Mouse (Mus musculus) kidney, embryonic 16.5 days (tissue): Measurements from ENCODE around the gene Nt5dc3. TPM values are rescaled to one million over a fixed set of nuclear protein-coding genes. Genes with fewer than 3 reads are reported as not detected.

Experiments used
- ATAC-seq: fragments of 200-750 bp; cut with Nextera tagmentation; 2 replicates; pipeline ENCODE4 v1.8.0; 2017; ENCODE audit warnings: moderate TSS enrichment; ENCODE audit not compliant: low FRiP score, low TSS enrichment
- H3K27ac ChIP-seq: fragments of 300-500 bp; sonication (generic); 2 replicates; pipeline ENCODE4 v1.5.1; 2014; ENCODE audit warnings: low read length
- H3K27me3 ChIP-seq: fragments of 300-500 bp; sonication (generic); 2 replicates; pipeline ENCODE4 v1.6.1; 2014; ENCODE audit warnings: low read length, control low read depth, mixed read lengths; ENCODE audit not compliant: insufficient read depth
- H3K36me3 ChIP-seq: fragments of 300-500 bp; sonication (generic); 2 replicates; pipeline ENCODE4 v1.6.1; 2014; ENCODE audit warnings: low read length, control low read depth, mixed read lengths; ENCODE audit not compliant: insufficient read depth
- H3K4me1 ChIP-seq: fragments of 300-500 bp; sonication (generic); 2 replicates; pipeline ENCODE4 v1.6.1; 2014; ENCODE audit warnings: low read length, control low read depth, mixed read lengths; ENCODE audit not compliant: insufficient read depth
- H3K4me2 ChIP-seq: fragments of 300-500 bp; sonication (generic); replicated peaks from 2 replicates; pipeline ENCODE4 v1.6.1; 2014; ENCODE audit warnings: low read depth, low read length
- H3K4me3 ChIP-seq: fragments of 300-500 bp; sonication (generic); 2 replicates; pipeline ENCODE4 v1.5.1; 2014; ENCODE audit warnings: mild to moderate bottlenecking, low read length
- H3K9ac ChIP-seq: fragments of 300-500 bp; sonication (generic); replicated peaks from 2 replicates; pipeline ENCODE4 v1.6.1; 2014; ENCODE audit warnings: low read length
- H3K9me3 ChIP-seq: fragments of 300-500 bp; sonication (generic); 2 replicates; pipeline ENCODE4 v1.6.1; 2016; ENCODE audit warnings: low read length, control low read depth
- WGBS: fragments of 180-500 bp; shearing (Covaris S2); extraction: QIAGEN DNeasy Blood & Tissue Kit; methylation state at CpG from one replicate; pipeline ENCODE4 v1.1.7; 2014; 5-methylcytosine and 5-hydroxymethylcytosine counted together
- polyA plus RNA-seq: library from polyadenylated mRNA; unstranded; fragments of >200 nt; fragmentation: Nextera tagmentation; extraction: Ambion mirVana; gene quantifications from 2 replicates; pipeline ENCODE4 v1.2.1, GENCODE M21; 2015

The Nt5dc3 gene
- polyA plus RNA-seq, 1 experiment from 2014 or later: 1.4 TPM

DNA sequence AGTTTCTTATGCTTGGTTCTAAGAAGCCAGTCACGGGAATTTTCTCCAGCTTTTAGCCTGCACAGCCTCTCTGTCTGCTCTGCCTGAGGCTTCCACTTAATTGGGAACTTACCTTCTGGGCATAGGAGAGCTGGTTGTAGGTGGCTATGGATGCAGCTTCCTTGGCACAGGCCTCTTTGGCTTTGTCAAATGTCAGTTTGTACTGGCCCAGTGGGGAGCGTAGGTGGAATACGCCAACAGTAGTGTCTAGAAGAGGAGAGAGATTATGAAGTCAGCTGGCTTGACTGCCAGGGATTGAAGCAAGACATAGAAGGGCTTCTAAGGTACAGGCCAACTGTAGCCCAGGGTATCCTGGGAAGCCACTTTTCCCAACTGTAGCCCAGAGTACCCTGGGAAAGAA, 74.6 kb downstream of the Nt5dc3 start:
- H3K9me3 ChIP-seq: no peaks in the 10 kb centered on the region
- ATAC-seq: no peak

DNA sequence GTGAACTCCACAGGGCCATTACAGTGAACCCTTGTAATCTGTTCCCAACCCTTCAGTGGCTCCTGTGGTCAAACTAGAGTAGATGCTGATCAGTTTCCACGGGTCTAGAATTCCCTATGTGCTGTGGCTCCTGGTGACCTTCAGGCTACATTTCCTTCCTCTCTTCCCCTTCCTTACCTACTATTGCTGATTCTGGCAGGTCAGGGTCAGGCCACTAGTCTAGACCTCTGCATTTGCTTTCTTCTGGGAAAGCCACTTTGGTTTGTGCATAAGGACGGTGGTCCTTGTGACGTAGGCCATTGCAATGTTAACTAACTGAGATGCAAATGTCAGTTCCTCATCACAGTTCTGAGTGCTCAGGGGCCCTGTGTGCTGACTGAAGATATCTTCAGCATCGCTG, 81.6 kb downstream of the Nt5dc3 start:
- no peak for ATAC-seq
- Histone ChIP-seq H3K9me3 (no peaks in the 10 kb centered on the region), H3K36me3 (no peaks in the 10 kb centered on the region), H3K4me3 (no peak overlapping the region), H3K27ac (no peak overlapping the region), H3K4me2 (no peak overlapping the region), H3K9ac (no peak overlapping the region), H3K4me1 (no peaks in the 10 kb centered on the region), H3K27me3 (no peaks in the 10 kb centered on the region)
- WGBS: 75% methylated on average over 4 of the region's 4 CpGs

More for the DNA sequence above, 74.6 kb downstream of the Nt5dc3 start:
- Histone ChIP-seq H3K4me3 (no peak overlapping the region), H3K27ac (no peak overlapping the region), H3K9ac (no peak overlapping the region), H3K27me3 (no peaks in the 10 kb centered on the region), H3K36me3 (no peaks in the 10 kb centered on the region), H3K4me2 (no peak overlapping the region), H3K4me1 (no peaks in the 10 kb centered on the region)
- 89% methylated on average over 3 of the region's 3 CpGs for WGBS

DNA sequence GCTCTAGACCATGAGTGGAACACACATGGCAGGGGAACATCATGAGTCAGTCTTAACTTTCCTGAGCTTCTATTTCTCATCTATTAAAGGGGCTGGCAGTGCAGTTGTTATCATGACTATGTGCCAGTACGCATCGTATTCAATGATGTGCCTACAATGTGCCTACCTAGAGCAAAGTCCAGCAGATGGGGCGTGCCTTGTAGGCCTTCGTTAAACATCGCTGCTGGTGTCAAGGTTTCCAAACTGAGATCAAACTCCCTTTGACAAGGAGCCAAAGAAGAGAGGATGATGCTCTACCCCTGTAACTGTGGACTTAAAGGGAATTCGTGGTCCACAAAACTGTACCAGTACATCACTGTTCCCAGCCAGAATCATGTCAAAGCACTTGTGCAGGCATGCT, 83.7 kb downstream of the Nt5dc3 start:
- Histone ChIP-seq H3K36me3 (no peaks in the 10 kb centered on the region), H3K27me3 (no peaks in the 10 kb centered on the region), H3K4me2 (no peak overlapping the region), H3K9me3 (no peaks in the 10 kb centered on the region), H3K4me3 (no peak overlapping the region), H3K27ac (no peak overlapping the region), H3K4me1 (no peaks in the 10 kb centered on the region), H3K9ac (no peak overlapping the region)
- 86% methylated on average over 6 of the region's 6 CpGs for WGBS
- no peak for ATAC-seq

DNA sequence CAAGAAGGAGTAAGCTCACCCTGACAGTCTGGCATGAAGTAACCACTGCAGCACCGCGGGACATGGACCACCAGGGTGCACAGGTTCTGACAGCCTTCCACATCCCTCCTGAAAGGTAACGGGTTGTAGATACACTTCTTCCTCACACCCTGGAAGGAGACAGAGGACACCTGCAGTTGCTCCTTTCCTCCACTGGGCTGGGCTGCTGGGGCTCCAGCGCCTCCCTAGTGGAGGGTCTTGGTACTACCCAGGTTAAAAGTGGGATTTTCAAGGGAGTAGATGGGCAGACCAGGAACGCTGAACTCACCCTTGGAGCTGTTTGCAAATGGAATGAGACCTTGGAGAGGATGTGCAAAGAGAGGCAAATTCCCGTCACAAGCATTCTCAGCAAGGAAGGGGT, 84.6 kb downstream of the Nt5dc3 start:
- Histone ChIP-seq H3K9ac (no peak overlapping the region), H3K9me3 (no peaks in the 10 kb centered on the region), H3K27ac (no peak overlapping the region), H3K27me3 (no peaks in the 10 kb centered on the region), H3K4me2 (no peak overlapping the region), H3K4me1 (no peaks in the 10 kb centered on the region), H3K4me3 (no peak overlapping the region), H3K36me3 (no peaks in the 10 kb centered on the region)
- ATAC-seq: no peak
- 89% methylated on average over 6 of the region's 6 CpGs for WGBS

DNA sequence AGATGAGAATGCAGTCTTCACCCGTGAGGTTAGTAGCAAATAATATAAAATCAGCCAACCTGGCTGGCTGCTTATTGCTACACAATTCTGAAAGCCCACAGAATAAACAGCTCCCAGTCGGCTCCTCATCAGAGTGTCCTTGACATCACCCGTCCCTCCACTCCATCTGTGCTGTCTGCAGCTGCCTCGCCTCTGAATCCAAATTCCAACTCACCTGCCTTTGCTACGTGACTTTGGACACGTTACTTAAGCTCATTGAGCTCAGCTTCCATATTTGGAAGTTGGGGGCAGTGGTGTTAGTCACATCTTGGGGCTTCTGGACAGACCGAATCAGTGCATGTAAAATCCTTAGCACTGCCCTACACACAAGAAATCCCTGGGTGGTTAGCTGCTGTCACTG, 93.3 kb downstream of the Nt5dc3 start:
- Histone ChIP-seq H3K36me3 (no peaks in the 10 kb centered on the region), H3K4me3 (no peak overlapping the region), H3K9ac (no peak overlapping the region), H3K27me3 (no peaks in the 10 kb centered on the region), H3K4me2 (no peak overlapping the region), H3K27ac (no peak overlapping the region), H3K4me1 (no peaks in the 10 kb centered on the region), H3K9me3 (no peaks in the 10 kb centered on the region)
- no peak for ATAC-seq
- WGBS: 72% methylated on average over 7 of the region's 7 CpGs

DNA sequence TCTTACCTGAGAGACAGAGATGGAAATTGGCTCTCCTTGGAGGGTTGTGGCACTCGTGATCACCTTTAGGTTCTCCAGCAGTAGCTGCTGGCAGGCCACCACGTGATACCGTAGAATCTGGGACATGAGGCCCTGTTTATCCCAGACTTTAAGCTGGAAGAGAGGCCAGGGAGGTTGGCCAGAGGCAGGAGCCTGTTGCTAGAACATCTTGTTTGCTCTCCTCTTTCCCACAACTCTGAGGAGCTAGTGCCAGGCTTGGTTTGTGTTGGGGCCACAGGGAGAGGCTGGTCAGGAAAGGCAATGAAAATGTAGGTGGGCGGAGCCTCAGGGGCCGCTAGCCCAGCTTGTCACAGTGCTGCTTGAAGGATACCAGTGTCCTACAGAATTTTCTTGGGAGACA, 93.8 kb downstream of the Nt5dc3 start:
- H3K4me1 ChIP-seq: no peaks in the 10 kb centered on the region
- no peak overlapping the region for H3K27ac ChIP-seq
- H3K4me2 ChIP-seq: no peak overlapping the region
- no peak for ATAC-seq
- H3K27me3 ChIP-seq: no peaks in the 10 kb centered on the region
- no peak overlapping the region for H3K9ac ChIP-seq
- 79% methylated on average over 5 of the region's 5 CpGs for WGBS
- H3K9me3 ChIP-seq: no peaks in the 10 kb centered on the region
- H3K36me3 ChIP-seq: no peaks in the 10 kb centered on the region
- H3K4me3 ChIP-seq: no peak overlapping the region

DNA sequence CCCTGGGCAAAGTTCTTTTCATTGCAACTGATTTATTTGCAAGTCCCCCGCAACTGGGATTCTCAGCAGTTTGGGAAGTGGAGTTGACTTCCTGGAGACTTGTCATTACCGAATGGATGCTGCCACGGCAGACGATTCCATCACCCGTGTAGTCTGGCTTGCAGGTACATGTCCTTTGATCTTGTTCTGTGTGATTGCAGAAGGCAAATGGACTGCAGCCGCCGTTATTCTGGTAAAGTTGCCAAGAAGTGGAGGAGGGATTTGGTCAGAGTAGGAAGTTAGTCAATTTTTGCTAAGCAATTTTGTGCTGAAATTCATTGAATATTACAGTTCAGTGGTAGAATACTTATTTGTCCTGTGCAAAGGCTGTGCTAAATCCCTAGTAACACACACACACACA, 99.9 kb downstream of the Nt5dc3 start:
- 32% methylated on average over 7 of the region's 7 CpGs for WGBS
- H3K4me2 ChIP-seq: no peak overlapping the region
- H3K36me3 ChIP-seq: no peaks in the 10 kb centered on the region
- H3K9ac ChIP-seq: no peak overlapping the region
- H3K4me3 ChIP-seq: no peak overlapping the region
- H3K27me3 ChIP-seq: no peaks in the 10 kb centered on the region
- no peak for ATAC-seq
- H3K27ac ChIP-seq: no peak overlapping the region
- no peaks in the 10 kb centered on the region for H3K4me1 ChIP-seq
- no peaks in the 10 kb centered on the region for H3K9me3 ChIP-seq

DNA sequence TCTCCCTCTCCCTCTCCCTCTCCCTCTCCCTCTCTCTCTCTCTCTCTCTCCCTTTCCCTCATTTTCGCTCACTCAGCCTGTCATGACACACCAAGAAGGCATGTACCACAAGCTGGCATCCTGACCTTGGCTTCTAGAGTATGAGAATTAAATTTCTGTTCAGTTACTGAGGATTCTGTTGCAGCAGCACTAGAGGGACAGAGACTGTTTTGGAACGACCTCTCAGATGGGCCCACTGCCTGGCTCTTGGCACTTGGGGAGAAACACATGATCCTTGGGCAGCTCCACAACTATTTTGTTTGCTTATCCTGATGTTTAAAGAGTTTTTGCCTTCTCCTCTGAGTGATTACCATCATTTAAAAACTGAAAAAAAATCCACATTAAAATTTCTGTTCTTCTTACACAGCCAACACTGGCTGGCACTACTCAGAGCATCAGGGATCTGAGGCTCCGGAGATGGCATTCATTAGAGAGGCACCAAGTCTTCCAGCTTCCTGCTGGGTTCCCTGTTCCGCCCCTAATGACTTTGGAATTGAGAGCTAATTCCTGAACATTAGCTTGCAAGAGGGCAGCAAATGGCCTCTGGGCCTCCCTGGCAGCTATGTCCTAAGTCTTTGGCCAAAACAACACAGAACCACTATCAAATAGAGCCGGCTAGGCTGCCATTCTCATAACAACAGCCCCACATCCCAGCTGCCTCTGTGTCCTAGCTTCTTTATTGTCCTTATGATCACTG, 101.4 kb downstream of the Nt5dc3 start:
- Histone ChIP-seq H3K9me3 (no peaks in the 10 kb centered on the region), H3K27ac (no peak overlapping the region), H3K27me3 (no peaks in the 10 kb centered on the region), H3K4me2 (no peak overlapping the region), H3K4me1 (no peaks in the 10 kb centered on the region), H3K4me3 (no peak overlapping the region), H3K36me3 (no peaks in the 10 kb centered on the region), H3K9ac (no peak overlapping the region)
- WGBS: 53% methylated on average over 4 of the region's 5 CpGs
- ATAC-seq: no peak

DNA sequence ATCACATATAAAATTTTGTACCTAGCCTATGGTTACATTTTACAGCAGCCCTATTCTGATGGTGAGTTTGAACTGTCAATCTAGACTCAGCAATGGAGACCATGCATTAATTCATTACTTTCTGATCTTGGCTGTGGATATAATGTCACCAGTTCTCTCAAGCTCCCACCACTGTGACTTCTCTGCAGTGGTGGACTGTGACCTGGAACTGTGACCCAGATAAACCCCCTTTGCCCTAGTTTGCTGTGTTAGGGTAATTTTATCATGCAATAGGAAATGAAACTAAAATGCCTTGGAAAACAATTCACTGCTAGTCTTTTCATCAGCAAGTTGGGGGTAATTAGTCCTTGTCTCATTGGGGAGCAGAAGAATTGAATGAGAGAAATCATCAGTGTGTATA, 102.6 kb downstream of the Nt5dc3 start:
- Histone ChIP-seq H3K27me3 (no peaks in the 10 kb centered on the region), H3K4me2 (no peak overlapping the region), H3K27ac (no peak overlapping the region), H3K9ac (no peak overlapping the region), H3K36me3 (no peaks in the 10 kb centered on the region), H3K4me3 (no peak overlapping the region), H3K4me1 (no peaks in the 10 kb centered on the region), H3K9me3 (no peaks in the 10 kb centered on the region)
- no peak for ATAC-seq

DNA sequence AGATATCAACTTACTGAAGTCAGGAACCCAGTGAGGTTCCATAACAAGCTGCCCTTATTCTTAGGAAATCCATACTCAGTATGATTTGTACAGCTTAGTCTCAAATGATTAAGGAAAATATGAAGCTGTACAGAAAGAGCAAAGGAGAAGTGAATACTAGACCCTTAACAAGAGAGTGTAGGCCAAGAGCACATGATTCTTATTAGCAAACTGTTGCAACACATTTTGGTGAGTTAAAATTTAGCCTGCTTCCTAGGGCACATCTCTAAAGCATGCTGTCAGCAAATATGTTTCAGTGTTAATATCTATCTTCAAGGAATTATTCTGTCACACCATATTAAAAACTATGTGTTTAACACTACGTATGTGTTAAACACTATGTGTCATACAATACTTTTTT, 107.6 kb downstream of the Nt5dc3 start:
- ATAC-seq: no peak
- no peak overlapping the region for H3K27ac ChIP-seq
- WGBS: 95% methylated on average over 1 of the region's 1 CpGs

More for the DNA sequence above, 107.6 kb downstream of the Nt5dc3 start:
- Histone ChIP-seq H3K4me2 (no peak overlapping the region), H3K4me1 (no peaks in the 10 kb centered on the region), H3K36me3 (no peaks in the 10 kb centered on the region), H3K9me3 (no peaks in the 10 kb centered on the region), H3K4me3 (no peak overlapping the region), H3K9ac (no peak overlapping the region), H3K27me3 (no peaks in the 10 kb centered on the region)
